In the genomic region with DNA sequence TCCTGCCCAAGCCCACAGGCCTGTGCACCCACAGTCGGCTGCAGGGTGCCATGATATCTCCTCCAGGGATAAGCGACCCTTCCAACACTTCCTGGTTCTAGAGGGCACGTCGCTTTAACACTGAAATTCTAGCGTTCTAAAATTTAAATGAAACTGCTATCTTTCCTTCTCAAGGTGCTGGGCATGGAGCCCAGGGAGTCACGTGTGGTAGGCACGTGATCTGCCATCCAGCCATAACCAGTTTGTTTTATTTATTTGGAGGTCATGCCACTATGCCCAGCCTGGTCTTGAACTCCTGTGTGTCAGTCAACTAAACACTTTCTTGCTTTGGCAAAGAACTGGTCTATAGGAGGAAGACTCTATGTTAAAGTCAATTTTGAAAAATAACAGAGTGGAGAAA, we compare ENCODE assay signal across 22 mouse cellular contexts. TPM values are rescaled to one million over a fixed set of nuclear protein-coding genes. Genes with fewer than 3 reads are reported as not detected.
"Had no signal": no experiment of that assay in that cellular context is flagged by ENCODE, and none has a peak within 500 bp of the region (broad histone marks: within the 10 kb centered on the region; RNA-seq: fewer than 3 reads in every experiment).

No protein-coding gene starts in this region.

- H3K4me3 ChIP-seq: layer of hippocampus, adult 2 months; limb, embryonic 12.5 days; midbrain, embryonic 10.5 days; midbrain, embryonic 15.5 days; neural tube, embryonic 13.5 days had no signal

- DNase-seq: kidney, adult 11 months; kidney, adult 9 months; liver; lung, embryonic 14.5 days; lung, postnatal 10 days; lung, postnatal 4 days; right cerebral cortex, postnatal 4 days; spleen, adult 18-20 months; thymus, postnatal 4 days had no signal

- H3K27me3 ChIP-seq: midbrain, embryonic 15.5 days had no signal

- H3K36me3 ChIP-seq: limb, embryonic 12.5 days; midbrain, embryonic 10.5 days; midbrain, embryonic 15.5 days; neural tube, embryonic 13.5 days had no signal

RNA-seq across cellular contexts. Expression of a gene that starts 35.7 kb away (rescaled TPM):
- total RNA-seq: layer of hippocampus, adult 2 months; layer of hippocampus, postnatal 10 days; left cerebral cortex, postnatal 36 days; megakaryocyte, adult 5-6 weeks; monocyte, adult 5-6 weeks had no signal
- polyA plus RNA-seq: kidney, postnatal 0 days; limb, embryonic 12.5 days; liver, embryonic 14.5 days; lung, embryonic 14.5 days; midbrain, embryonic 10.5 days; midbrain, embryonic 15.5 days; neural tube, embryonic 13.5 days; stomach, embryonic 14.5 days; thymus, postnatal 0 days had no signal
